Mouse (Mus musculus) splenic B cell, adult 2 months (primary cell): Measurements from ENCODE around the gene Tff1.

ENCODE experiments used
- DNase-seq: peaks from one replicate; pipeline ENCODE4 v3.0.0-alpha.2; 2011; ENCODE audit warnings: low read depth, low spot score
- H3K27me3 ChIP-seq: 2 replicates; pipeline ENCODE4 v1.6.1; 2012; ENCODE audit warnings: mild to moderate bottlenecking, low read length, moderate library complexity, mixed read lengths; ENCODE audit not compliant: control insufficient read depth, poor library complexity, insufficient read depth, severe bottlenecking
- H3K36me3 ChIP-seq: 2 replicates; pipeline ENCODE4 v1.6.1; 2012; ENCODE audit warnings: mild to moderate bottlenecking, low read length, moderate library complexity, mixed read lengths; ENCODE audit not compliant: control insufficient read depth, poor library complexity, insufficient read depth, severe bottlenecking

Gene Tff1

GRCm38 (mm10) chr17:31181490-31181889 lies 16.4 kb upstream of the Tff1 start:
- no peaks in the 10 kb centered on the region for H3K27me3 ChIP-seq
- H3K36me3 ChIP-seq, result no peaks in the 10 kb centered on the region
- no peak for DNase-seq

- H3K27me3 ChIP-seq, result no peaks in the 10 kb centered on the region
- no peak for DNase-seq
- no peaks in the 10 kb centered on the region for H3K36me3 ChIP-seq
These were observed 11.2 kb upstream of the Tff1 start for GRCm38 (mm10) chr17:31176321-31176720.

DNA sequence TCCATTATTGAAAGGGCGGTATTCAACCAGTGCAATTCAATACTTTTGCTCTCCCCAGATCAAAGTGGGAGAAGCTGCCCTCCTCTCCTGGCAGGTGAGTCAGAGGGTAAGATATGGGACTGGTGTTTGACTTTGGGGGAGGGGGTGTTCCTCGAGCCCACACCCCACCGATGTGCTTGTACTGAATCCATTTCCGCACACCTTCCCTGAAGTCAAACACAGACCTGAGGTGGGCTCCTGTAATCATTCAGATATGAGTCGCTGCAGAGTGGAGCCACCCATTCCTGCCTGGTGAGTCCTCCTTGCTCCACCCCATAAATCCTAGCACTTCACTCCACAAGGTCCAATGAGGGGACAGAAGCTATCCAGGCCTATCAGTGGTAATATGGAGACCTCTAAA lies 4.7 kb upstream of the Tff1 start:
- DNase-seq, result no peak
- no peaks in the 10 kb centered on the region for H3K27me3 ChIP-seq
- no peaks in the 10 kb centered on the region for H3K36me3 ChIP-seq

- H3K27me3 ChIP-seq, result no peaks in the 10 kb centered on the region
- no peak for DNase-seq
These were observed 1.3 kb downstream of the Tff1 start for GRCm38 (mm10) chr17:31163821-31164220.

GRCm38 (mm10) chr17:31162607-31163006 lies 2.5 kb downstream of the Tff1 start:
- Histone ChIP-seq H3K36me3 (no peaks in the 10 kb centered on the region), H3K27me3 (no peaks in the 10 kb centered on the region)
- DNase-seq, result no peak

More at GRCm38 (mm10) chr17:31163821-31164220, 1.3 kb downstream of the Tff1 start:
- H3K36me3 ChIP-seq, result no peaks in the 10 kb centered on the region

DNA sequence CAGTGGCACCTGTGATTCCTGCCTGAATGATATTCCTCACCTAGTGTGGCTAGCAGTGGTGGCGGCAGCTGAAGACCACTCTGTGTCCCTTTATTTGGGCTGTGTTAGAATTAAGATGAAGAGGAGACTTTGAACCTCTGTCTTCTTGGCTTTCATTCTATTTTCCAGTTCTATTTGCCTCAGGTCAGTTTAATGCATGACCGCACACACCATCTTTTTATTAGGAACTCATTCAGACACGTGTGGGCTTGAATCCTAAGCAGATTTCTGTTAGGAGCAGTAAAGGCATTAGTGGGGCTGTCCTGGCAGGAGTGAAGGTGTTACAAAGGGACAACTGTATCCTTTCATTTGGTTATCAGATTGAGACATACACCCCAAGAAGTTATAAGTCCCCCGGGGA lies 4.8 kb downstream of the Tff1 start:
- Histone ChIP-seq H3K27me3 (no peaks in the 10 kb centered on the region), H3K36me3 (no peaks in the 10 kb centered on the region)
- DNase-seq, result no peak

GRCm38 (mm10) chr17:31157921-31158320 lies 7.2 kb downstream of the Tff1 start:
- no peak for DNase-seq
- no peaks in the 10 kb centered on the region for H3K36me3 ChIP-seq
- no peaks in the 10 kb centered on the region for H3K27me3 ChIP-seq

DNA sequence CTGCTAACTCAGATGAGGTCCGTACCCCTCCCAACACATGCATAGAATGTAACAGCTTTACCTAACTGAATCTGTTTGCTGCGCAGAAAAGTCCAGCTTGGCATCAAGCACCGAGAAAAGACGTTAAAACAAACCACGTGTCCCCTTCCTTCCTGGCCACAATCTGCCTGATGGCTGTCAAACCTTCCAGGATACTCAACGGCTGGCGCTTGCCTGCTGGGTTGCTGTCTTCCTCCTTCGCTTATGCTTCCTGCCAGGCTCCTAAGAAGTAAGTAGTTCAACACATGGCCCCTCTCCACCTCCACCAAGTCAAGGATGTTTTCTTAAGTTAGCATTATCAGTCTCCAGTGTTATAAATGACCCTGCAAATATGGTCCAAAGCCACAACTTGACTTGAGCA lies 11.3 kb downstream of the Tff1 start:
- DNase-seq, result no peak
- Histone ChIP-seq H3K27me3 (no peaks in the 10 kb centered on the region), H3K36me3 (no peaks in the 10 kb centered on the region)

- no peak for DNase-seq
- no peaks in the 10 kb centered on the region for H3K27me3 ChIP-seq
- no peaks in the 10 kb centered on the region for H3K36me3 ChIP-seq
These were observed 12.0 kb downstream of the Tff1 start for GRCm38 (mm10) chr17:31152966-31153499.

DNA sequence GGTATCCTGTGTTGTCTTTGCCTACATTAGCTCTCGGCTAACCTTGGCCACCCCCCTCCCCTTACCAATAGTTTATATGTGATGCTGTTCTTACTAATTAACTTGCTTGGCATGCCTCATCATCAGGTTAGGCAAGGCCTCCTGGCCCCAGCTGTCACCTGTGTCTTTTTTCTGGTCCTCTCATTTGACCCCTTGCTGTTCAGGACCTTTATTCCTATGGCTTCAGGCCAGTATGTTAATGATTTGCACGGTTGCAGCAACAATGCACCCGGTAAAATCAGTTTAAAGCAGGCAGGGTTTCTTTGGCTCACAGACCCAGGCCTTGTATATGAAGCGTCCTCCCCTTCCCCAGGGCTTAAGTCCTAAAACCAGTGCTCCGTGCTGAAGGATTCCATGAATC lies 12.6 kb downstream of the Tff1 start:
- no peak for DNase-seq
- H3K36me3 ChIP-seq, result no peaks in the 10 kb centered on the region
- no peaks in the 10 kb centered on the region for H3K27me3 ChIP-seq

DNA sequence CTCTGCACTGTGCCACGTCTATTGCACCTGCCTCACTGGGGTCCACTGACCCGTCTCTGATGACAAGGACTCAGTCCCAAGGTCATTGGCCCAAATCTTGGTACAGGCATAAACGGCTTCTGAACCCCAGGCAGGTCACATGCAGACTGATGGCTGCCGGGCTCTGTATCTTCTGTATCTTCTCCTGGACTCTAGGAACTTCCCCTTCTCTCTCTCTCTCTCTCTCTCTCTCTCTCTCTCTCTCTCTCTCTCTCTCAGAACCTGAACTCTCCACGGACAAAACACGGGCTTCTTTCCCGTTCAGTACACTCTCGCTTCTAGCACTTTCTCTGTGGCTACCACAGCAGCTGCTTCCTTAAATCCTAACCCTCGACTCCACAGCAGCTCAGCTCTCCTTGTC lies 19.1 kb downstream of the Tff1 start:
- H3K36me3 ChIP-seq, result no peaks in the 10 kb centered on the region
- no peaks in the 10 kb centered on the region for H3K27me3 ChIP-seq
- no peak for DNase-seq

- no peaks in the 10 kb centered on the region for H3K27me3 ChIP-seq
- no peaks in the 10 kb centered on the region for H3K36me3 ChIP-seq
- DNase-seq, result no peak
These were observed 20.7 kb downstream of the Tff1 start, which contains the start of gene Tff2 for GRCm38 (mm10) chr17:31144040-31145037. TSS of gene Tff2 (minus strand) at chr17:31144282.

- no peaks in the 10 kb centered on the region for H3K27me3 ChIP-seq
- no peaks in the 10 kb centered on the region for H3K36me3 ChIP-seq
- DNase-seq, result no peak
These were observed 23.0 kb downstream of the Tff1 start for GRCm38 (mm10) chr17:31142116-31142515.

GRCm38 (mm10) chr17:31138398-31138797 lies 26.7 kb downstream of the Tff1 start:
- Histone ChIP-seq H3K36me3 (no peaks in the 10 kb centered on the region), H3K27me3 (no peaks in the 10 kb centered on the region)
- DNase-seq, result peak; percentile 81

DNA sequence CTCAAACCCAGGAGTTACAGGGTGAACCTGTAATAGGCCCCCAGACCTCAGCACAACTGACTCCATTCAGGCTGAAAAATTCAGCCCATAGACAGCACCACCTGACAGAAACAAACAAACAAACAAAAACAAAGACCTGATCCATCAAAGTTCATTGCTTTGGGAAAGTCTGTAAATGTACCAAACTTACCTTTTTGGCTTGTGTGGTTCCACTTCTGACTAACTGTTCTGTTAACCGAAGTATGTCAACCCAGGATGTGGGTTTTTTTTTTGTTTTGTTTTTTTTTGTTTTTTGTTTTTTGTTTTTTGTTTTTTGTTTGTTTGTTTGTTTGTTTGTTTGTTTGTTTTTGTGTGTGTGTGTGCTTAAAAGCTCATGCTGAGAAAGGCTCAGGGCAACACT lies 28.3 kb downstream of the Tff1 start:
- H3K27me3 ChIP-seq, result no peaks in the 10 kb centered on the region
- no peak for DNase-seq

More for the DNA sequence above, 28.3 kb downstream of the Tff1 start:
- H3K36me3 ChIP-seq, result no peaks in the 10 kb centered on the region
